Mouse (Mus musculus) heart, embryonic 10.5 days (tissue): ENCODE results near the gene Ndufb3. TPM values are rescaled to one million over a fixed set of nuclear protein-coding genes. Genes with fewer than 3 reads are reported as not detected.
"Not testable (repeated sequence)": the region's sequence is repeated elsewhere in the genome, so short reads cannot be mapped to it uniquely, and the experiment has no call there.

Experiments
- DNase-seq: peaks from one replicate; pipeline ENCODE4 v3.0.0-alpha.2; 2017; ENCODE audit warnings: low spot score
- H3K27ac ChIP-seq: fragments of 300-500 bp; sonication (generic); 2 replicates; pipeline ENCODE4 v1.5.1; 2016; ENCODE audit warnings: mild to moderate bottlenecking
- H3K27me3 ChIP-seq: fragments of 300-500 bp; sonication (generic); 2 replicates; pipeline ENCODE4 v1.6.1; 2016; ENCODE audit warnings: mild to moderate bottlenecking; ENCODE audit not compliant: poor library complexity, insufficient read depth, severe bottlenecking
- H3K36me3 ChIP-seq: fragments of 300-500 bp; sonication (generic); 2 replicates; pipeline ENCODE4 v1.6.1; 2016; ENCODE audit warnings: mild to moderate bottlenecking, moderate library complexity
- H3K4me1 ChIP-seq: fragments of 300-500 bp; sonication (generic); 2 replicates; pipeline ENCODE4 v1.6.1; 2016; ENCODE audit warnings: mild to moderate bottlenecking
- H3K4me3 ChIP-seq: fragments of 300-500 bp; sonication (generic); 2 replicates; pipeline ENCODE4 v1.5.1; 2016; ENCODE audit warnings: mild to moderate bottlenecking, moderate library complexity
- H3K9me3 ChIP-seq: fragments of 300-500 bp; sonication (generic); 2 replicates; pipeline ENCODE4 v1.6.1; 2016; ENCODE audit warnings: mild to moderate bottlenecking, moderate library complexity
- WGBS: fragments of 180-500 bp; shearing (Covaris S2); methylation state at CpG from one replicate; pipeline ENCODE4 v1.1.7; 2016; 5-methylcytosine and 5-hydroxymethylcytosine counted together
- polyA plus RNA-seq: library from polyadenylated mRNA; unstranded; fragments of >200 nt; fragmentation: Nextera tagmentation; extraction: Ambion mirVana; gene quantifications from 2 replicates; pipeline ENCODE4 v1.2.1, GENCODE M21; 2016

The Ndufb3 gene
- polyA plus RNA-seq, 1 experiment from 2014 or later, result 172 TPM

GRCm38 (mm10) chr1:58587491-58587890, 1.3 kb downstream of the Ndufb3 start:
- peaks cover 6% of the 10 kb centered on the region; the same call in 1 of the 2 replicates for H3K4me1 ChIP-seq
- H3K36me3 ChIP-seq, result peaks cover 18% of the 10 kb centered on the region
- DNase-seq, result no peak
- peak overlapping the region; percentile 97 for H3K4me3 ChIP-seq
- H3K9me3 ChIP-seq, result no peaks in the 10 kb centered on the region
- 91% methylated on average over 1 of the region's 1 CpGs for WGBS
- no peaks in the 10 kb centered on the region for H3K27me3 ChIP-seq
- no peak overlapping the region for H3K27ac ChIP-seq

- Histone ChIP-seq H3K36me3 (no peaks in the 10 kb centered on the region), H3K9me3 (0 out of 2 replicates have a peak, but pooled peaks cover 5% of the 10 kb centered on the region), H3K27me3 (no peaks in the 10 kb centered on the region), H3K4me1 (no peaks in the 10 kb centered on the region), H3K27ac (no peak overlapping the region), H3K4me3 (no peak overlapping the region)
- WGBS, result 66% methylated on average over 4 of the region's 4 CpGs
- DNase-seq, result no peak
Measured at GRCm38 (mm10) chr1:58602681-58603080, 16.5 kb downstream of the Ndufb3 start.

GRCm38 (mm10) chr1:58603738-58604137, 17.6 kb downstream of the Ndufb3 start:
- 61% methylated on average over 4 of the region's 4 CpGs for WGBS
- no peaks in the 10 kb centered on the region for H3K27me3 ChIP-seq

GRCm38 (mm10) chr1:58609591-58609990, 23.4 kb downstream of the Ndufb3 start:
- H3K36me3 ChIP-seq, H3K4me3 ChIP-seq, DNase-seq, H3K27ac ChIP-seq, H3K9me3 ChIP-seq, H3K27me3 ChIP-seq, H3K4me1 ChIP-seq: not testable (repeated sequence)
- 87% methylated on average over 5 of the region's 5 CpGs for WGBS

More at GRCm38 (mm10) chr1:58603738-58604137, 17.6 kb downstream of the Ndufb3 start:
- Histone ChIP-seq H3K27ac (no peak overlapping the region), H3K36me3 (no peaks in the 10 kb centered on the region), H3K9me3 (0 out of 2 replicates have a peak, but pooled peaks cover 5% of the 10 kb centered on the region), H3K4me1 (no peaks in the 10 kb centered on the region), H3K4me3 (no peak overlapping the region)
- no peak for DNase-seq

GRCm38 (mm10) chr1:58610166-58610565, 24.0 kb downstream of the Ndufb3 start:
- Histone ChIP-seq H3K36me3 (no peaks in the 10 kb centered on the region), H3K27ac (no peak overlapping the region), H3K4me3 (no peak overlapping the region), H3K27me3 (no peaks in the 10 kb centered on the region), H3K4me1 (no peaks in the 10 kb centered on the region), H3K9me3 (0 out of 2 replicates have a peak, but pooled peaks cover 5% of the 10 kb centered on the region)
- DNase-seq, result no peak
- 72% methylated on average over 1 of the region's 1 CpGs for WGBS

GRCm38 (mm10) chr1:58610611-58611010, 24.4 kb downstream of the Ndufb3 start:
- no peaks in the 10 kb centered on the region for H3K4me1 ChIP-seq
- no peaks in the 10 kb centered on the region for H3K27me3 ChIP-seq
- no peaks in the 10 kb centered on the region for H3K36me3 ChIP-seq
- no peak overlapping the region for H3K4me3 ChIP-seq
- 0 out of 2 replicates have a peak, but pooled peaks cover 5% of the 10 kb centered on the region for H3K9me3 ChIP-seq
- no peak overlapping the region for H3K27ac ChIP-seq
- WGBS, result 36% methylated on average over 1 of the region's 1 CpGs
- no peak for DNase-seq

- WGBS, result 69% methylated on average over 6 of the region's 6 CpGs
- Histone ChIP-seq H3K4me1 (no peaks in the 10 kb centered on the region), H3K36me3 (no peaks in the 10 kb centered on the region), H3K27me3 (no peaks in the 10 kb centered on the region), H3K9me3 (no peaks in the 10 kb centered on the region), H3K4me3 (no peak overlapping the region), H3K27ac (no peak overlapping the region)
- no peak for DNase-seq
Measured at GRCm38 (mm10) chr1:58613786-58614185, 27.6 kb downstream of the Ndufb3 start.

- no peaks in the 10 kb centered on the region for H3K36me3 ChIP-seq
- no peaks in the 10 kb centered on the region for H3K27me3 ChIP-seq
- H3K4me1 ChIP-seq, result no peaks in the 10 kb centered on the region
- no peak for DNase-seq
- H3K9me3 ChIP-seq, result no peaks in the 10 kb centered on the region
- no peak overlapping the region for H3K4me3 ChIP-seq
- 73% methylated on average over 3 of the region's 3 CpGs for WGBS
- H3K27ac ChIP-seq, result no peak overlapping the region
Measured at GRCm38 (mm10) chr1:58614424-58614823, 28.2 kb downstream of the Ndufb3 start.

- no peak for DNase-seq
- Histone ChIP-seq H3K9me3 (no peaks in the 10 kb centered on the region), H3K36me3 (no peaks in the 10 kb centered on the region), H3K4me1 (no peaks in the 10 kb centered on the region), H3K4me3 (no peak overlapping the region), H3K27ac (no peak overlapping the region), H3K27me3 (no peaks in the 10 kb centered on the region)
- 78% methylated on average over 4 of the region's 4 CpGs for WGBS
Measured at GRCm38 (mm10) chr1:58615146-58615545, 29.0 kb downstream of the Ndufb3 start.

GRCm38 (mm10) chr1:58616176-58616575, 30.0 kb downstream of the Ndufb3 start:
- 63% methylated on average over 3 of the region's 3 CpGs for WGBS
- DNase-seq, result no peak
- Histone ChIP-seq H3K36me3 (no peaks in the 10 kb centered on the region), H3K9me3 (no peaks in the 10 kb centered on the region), H3K27me3 (no peaks in the 10 kb centered on the region), H3K4me3 (no peak overlapping the region), H3K4me1 (no peaks in the 10 kb centered on the region), H3K27ac (no peak overlapping the region)

- Histone ChIP-seq H3K4me3 (no peak overlapping the region), H3K9me3 (no peaks in the 10 kb centered on the region), H3K27ac (no peak overlapping the region), H3K36me3 (no peaks in the 10 kb centered on the region), H3K27me3 (no peaks in the 10 kb centered on the region), H3K4me1 (0 out of 2 replicates have a peak, but pooled peaks cover 2% of the 10 kb centered on the region)
- no peak for DNase-seq
- WGBS, result 81% methylated on average over 5 of the region's 5 CpGs
Measured at GRCm38 (mm10) chr1:58617076-58617475, 30.9 kb downstream of the Ndufb3 start.

- Histone ChIP-seq H3K4me1 (0 out of 2 replicates have a peak, but pooled peaks cover 2% of the 10 kb centered on the region), H3K27ac (no peak overlapping the region), H3K36me3 (no peaks in the 10 kb centered on the region), H3K4me3 (no peak overlapping the region), H3K27me3 (no peaks in the 10 kb centered on the region), H3K9me3 (no peaks in the 10 kb centered on the region)
- WGBS, result 75% methylated on average over 6 of the region's 6 CpGs
- DNase-seq, result no peak
Measured at GRCm38 (mm10) chr1:58617978-58618668, 31.9 kb downstream of the Ndufb3 start.

- DNase-seq, result no peak
- H3K4me3 ChIP-seq, result no peak overlapping the region
- H3K4me1 ChIP-seq, result 0 out of 2 replicates have a peak, but pooled peaks cover 2% of the 10 kb centered on the region
- no peaks in the 10 kb centered on the region for H3K36me3 ChIP-seq
- H3K27me3 ChIP-seq, result no peaks in the 10 kb centered on the region
- 88% methylated on average over 2 of the region's 2 CpGs for WGBS
- H3K27ac ChIP-seq, result no peak overlapping the region
- H3K9me3 ChIP-seq, result no peaks in the 10 kb centered on the region
Measured at GRCm38 (mm10) chr1:58618766-58619165, 32.6 kb downstream of the Ndufb3 start.
